Mouse (Mus musculus): ENCODE data around the gene Prdm10. TPM values are rescaled to one million over a fixed set of nuclear protein-coding genes. Genes with fewer than 3 reads are reported as not detected.

Gene Prdm10
- polyA plus RNA-seq, 1 experiment from 2014 or later: 1.1 TPM

GRCm38 (mm10) chr9:31255953-31256352 lies 24.4 kb upstream of the Prdm10 start:
- Histone ChIP-seq H3K4me1 (replicated peaks; ENCODE audit: control insufficient read depth, insufficient read depth) (no peaks in the 10 kb centered on the region), H3K27me3 (ENCODE audit: control insufficient read depth, insufficient read depth, low read length) (no peaks in the 10 kb centered on the region), H3K36me3 (ENCODE audit: control insufficient read depth, insufficient read depth, low read length) (no peaks in the 10 kb centered on the region), H3K27ac (replicated peaks) (no peak overlapping the region), H3K4me2 (replicated peaks; ENCODE audit: low read depth) (no peak overlapping the region), H3K9ac (ENCODE audit: low read length) (no peak overlapping the region), H3K9me3 (ENCODE audit: control insufficient read depth, low read length) (no peaks in the 10 kb centered on the region), H3K4me3 (ENCODE audit: low read depth, low read length) (no peak overlapping the region)
- WGBS: 87% methylated on average over 7 of the region's 7 CpGs
- no peak for TF ChIP-seq EP300 (optimal IDR thresholded peaks at IDR 0.05)
- TF ChIP-seq CTCF (IDR thresholded peaks at IDR 0.05; ENCODE audit: low read depth): no peak
- ATAC-seq (ENCODE audit: low FRiP score, low TSS enrichment): no peak
- no peak for DNase-seq (ENCODE audit: low spot score)

- ATAC-seq (ENCODE audit: low FRiP score, low TSS enrichment) (no peak), DNase-seq (ENCODE audit: low spot score) (no peak)
- H3K4me2 ChIP-seq (replicated peaks; ENCODE audit: low read depth): no peak overlapping the region
- no peak overlapping the region for H3K9ac ChIP-seq (ENCODE audit: low read length)
- H3K9me3 ChIP-seq (ENCODE audit: control insufficient read depth, low read length): no peaks in the 10 kb centered on the region
- 32% methylated on average over 3 of the region's 3 CpGs for WGBS
- H3K27me3 ChIP-seq (ENCODE audit: control insufficient read depth, insufficient read depth, low read length): no peaks in the 10 kb centered on the region
- TF ChIP-seq CTCF (IDR thresholded peaks at IDR 0.05; ENCODE audit: low read depth): no peak
- no peak for TF ChIP-seq EP300 (optimal IDR thresholded peaks at IDR 0.05)
- H3K4me1 ChIP-seq (replicated peaks; ENCODE audit: control insufficient read depth, insufficient read depth): no peaks in the 10 kb centered on the region
- no peak overlapping the region for H3K4me3 ChIP-seq (ENCODE audit: low read depth, low read length)
- H3K36me3 ChIP-seq (ENCODE audit: control insufficient read depth, insufficient read depth, low read length): no peaks in the 10 kb centered on the region
- H3K27ac ChIP-seq (replicated peaks): no peak overlapping the region
These were observed 22.1 kb upstream of the Prdm10 start for GRCm38 (mm10) chr9:31258237-31258636.

GRCm38 (mm10) chr9:31260219-31260618 lies 20.1 kb upstream of the Prdm10 start:
- Histone ChIP-seq H3K9me3 (ENCODE audit: control insufficient read depth, low read length) (no peaks in the 10 kb centered on the region), H3K36me3 (ENCODE audit: control insufficient read depth, insufficient read depth, low read length) (no peaks in the 10 kb centered on the region), H3K4me1 (replicated peaks; ENCODE audit: control insufficient read depth, insufficient read depth) (no peaks in the 10 kb centered on the region), H3K27me3 (ENCODE audit: control insufficient read depth, insufficient read depth, low read length) (no peaks in the 10 kb centered on the region), H3K4me3 (ENCODE audit: low read depth, low read length) (no peak overlapping the region), H3K27ac (replicated peaks) (no peak overlapping the region), H3K4me2 (replicated peaks; ENCODE audit: low read depth) (no peak overlapping the region), H3K9ac (ENCODE audit: low read length) (no peak overlapping the region)
- TF ChIP-seq CTCF (IDR thresholded peaks at IDR 0.05; ENCODE audit: low read depth): no peak
- no peak for TF ChIP-seq EP300 (optimal IDR thresholded peaks at IDR 0.05)
- ATAC-seq (ENCODE audit: low FRiP score, low TSS enrichment) (no peak), DNase-seq (ENCODE audit: low spot score) (no peak)
- 71% methylated on average over 4 of the region's 4 CpGs for WGBS

DNA sequence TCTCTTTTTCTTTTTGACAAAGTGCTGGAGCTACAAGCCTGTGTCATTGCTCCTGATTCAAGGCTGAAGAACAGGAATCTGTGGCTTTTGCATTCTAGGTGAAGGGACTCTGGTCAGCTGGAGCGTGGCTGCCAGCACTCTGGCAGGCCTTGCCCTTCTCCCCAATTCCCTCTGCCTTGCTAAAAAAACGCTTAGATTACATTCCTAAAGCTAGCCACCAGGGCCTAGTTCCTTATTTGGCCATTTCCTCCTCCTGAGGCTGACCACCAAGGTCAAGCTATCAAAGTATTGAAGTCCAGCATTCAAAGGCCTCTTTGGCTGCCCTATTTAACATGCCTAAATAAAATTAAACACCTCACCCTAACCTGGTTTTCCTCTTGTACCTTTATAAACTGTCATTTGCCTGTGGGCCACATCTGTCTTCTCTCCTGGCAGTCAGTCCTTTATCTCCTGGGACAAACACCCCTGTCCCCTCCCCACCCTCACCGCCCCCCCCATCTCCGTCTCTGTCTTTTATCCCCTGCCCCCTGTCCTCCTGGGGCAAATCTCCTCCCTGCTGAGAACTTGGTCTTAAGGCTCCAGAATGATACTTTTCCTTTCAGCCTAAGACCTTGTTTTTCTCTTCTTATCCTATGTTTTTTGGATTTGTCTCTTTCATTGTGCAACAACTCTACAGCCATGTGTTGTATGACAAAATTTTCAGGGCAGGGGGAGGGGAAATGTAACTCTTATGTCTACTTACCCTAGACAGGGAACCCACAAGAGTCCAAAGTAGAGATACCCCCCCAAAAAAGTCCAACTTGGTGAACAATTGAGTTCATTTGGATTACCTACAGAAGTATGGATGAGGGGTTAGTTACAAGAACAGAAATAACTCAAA lies 17.9 kb upstream of the Prdm10 start:
- TF ChIP-seq CTCF (IDR thresholded peaks at IDR 0.05; ENCODE audit: low read depth) (no peak), EP300 (optimal IDR thresholded peaks at IDR 0.05) (no peak)
- 49% methylated on average over 4 of the region's 4 CpGs for WGBS
- Histone ChIP-seq H3K9me3 (ENCODE audit: control insufficient read depth, low read length) (no peaks in the 10 kb centered on the region), H3K4me1 (replicated peaks; ENCODE audit: control insufficient read depth, insufficient read depth) (no peaks in the 10 kb centered on the region), H3K9ac (ENCODE audit: low read length) (no peak overlapping the region), H3K27ac (replicated peaks) (peak overlapping the region; percentile 24; the same call in 1 of the 2 replicates), H3K27me3 (ENCODE audit: control insufficient read depth, insufficient read depth, low read length) (no peaks in the 10 kb centered on the region), H3K36me3 (ENCODE audit: control insufficient read depth, insufficient read depth, low read length) (no peaks in the 10 kb centered on the region), H3K4me2 (replicated peaks; ENCODE audit: low read depth) (no peak overlapping the region), H3K4me3 (ENCODE audit: low read depth, low read length) (no peak overlapping the region)
- DNase-seq (ENCODE audit: low spot score): peak; percentile 30
- ATAC-seq (ENCODE audit: low FRiP score, low TSS enrichment): 0 out of 2 replicates have a peak, but pooled peaks have one; percentile 48

DNA sequence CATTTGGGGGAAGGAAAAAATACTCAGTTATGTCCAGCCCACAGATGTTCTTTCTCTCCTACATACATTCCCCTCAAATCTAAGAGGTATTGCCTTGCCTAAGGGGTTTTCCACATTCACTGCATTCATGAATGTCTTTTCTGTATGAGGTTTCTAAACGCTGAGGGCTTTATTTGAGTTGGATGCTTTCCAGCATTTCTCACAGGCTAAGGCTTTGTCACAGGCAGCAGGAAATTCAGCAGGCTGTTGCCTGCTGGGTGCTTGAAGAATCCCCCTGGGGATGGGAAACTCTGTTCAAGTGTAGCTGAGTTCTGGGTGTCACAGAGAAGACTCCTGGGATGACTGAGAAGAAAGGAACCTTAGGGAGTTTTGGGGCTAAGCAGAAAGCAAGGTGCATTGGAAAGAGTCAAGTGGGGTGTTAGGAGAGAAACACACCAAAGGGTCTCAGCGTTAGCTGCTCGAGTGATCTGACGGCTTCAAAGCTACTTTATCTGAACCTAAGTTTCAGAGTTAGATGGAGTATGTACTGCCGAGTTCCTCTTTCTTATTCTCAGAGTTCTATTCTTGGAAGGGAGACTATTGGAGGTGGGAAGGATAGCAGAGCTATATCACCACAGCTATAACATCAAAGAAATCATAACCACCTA lies 14.2 kb upstream of the Prdm10 start:
- Histone ChIP-seq H3K9me3 (ENCODE audit: control insufficient read depth, low read length) (no peaks in the 10 kb centered on the region), H3K27me3 (ENCODE audit: control insufficient read depth, insufficient read depth, low read length) (no peaks in the 10 kb centered on the region), H3K4me1 (replicated peaks; ENCODE audit: control insufficient read depth, insufficient read depth) (no peaks in the 10 kb centered on the region), H3K4me3 (ENCODE audit: low read depth, low read length) (no peak overlapping the region), H3K4me2 (replicated peaks; ENCODE audit: low read depth) (no peak overlapping the region), H3K36me3 (ENCODE audit: control insufficient read depth, insufficient read depth, low read length) (no peaks in the 10 kb centered on the region), H3K9ac (ENCODE audit: low read length) (no peak overlapping the region), H3K27ac (replicated peaks) (peak overlapping the region; percentile 40; the same call in 1 of the 2 replicates)
- DNase-seq (ENCODE audit: low spot score) (peak; percentile 37), ATAC-seq (ENCODE audit: low FRiP score, low TSS enrichment) (peak; percentile 75)
- TF ChIP-seq EP300 (optimal IDR thresholded peaks at IDR 0.05) (no peak), CTCF (IDR thresholded peaks at IDR 0.05; ENCODE audit: low read depth) (no peak)
- WGBS: 21% methylated on average over 5 of the region's 5 CpGs
